Mouse (Mus musculus): ENCODE results near the gene Ccdc169. TPM values are rescaled to one million over a fixed set of nuclear protein-coding genes. Genes with fewer than 3 reads are reported as not detected.

The Ccdc169 gene
- not detected in 2 replicates for total RNA-seq (2015)
- not detected in 2 replicates for total RNA-seq (2017)

DNA sequence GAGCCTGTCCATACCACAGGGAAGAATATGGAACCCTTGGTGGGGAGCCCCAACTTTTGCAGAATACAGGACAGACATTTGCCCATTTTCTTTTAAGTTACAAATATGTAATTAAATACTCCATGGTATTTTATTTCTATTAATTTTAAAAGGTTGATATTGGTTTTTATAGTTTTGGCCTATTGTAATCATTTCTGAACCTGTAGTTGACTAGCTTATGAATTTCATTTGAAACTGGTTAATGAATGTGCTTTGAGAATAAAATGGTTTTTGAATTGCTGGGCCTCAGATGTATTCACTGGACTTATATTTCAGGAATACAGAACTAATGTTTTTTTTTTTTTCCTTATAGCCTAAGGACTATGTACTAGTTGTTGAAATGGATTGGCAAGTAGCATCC, at the start of gene Ccdc169:
Gene Ccdc169 (plus strand): TSS at position 301 of the 400 bp plus-strand sequence.
- no peak for ATAC-seq (replicated peaks; ENCODE audit: poor library complexity)

DNA sequence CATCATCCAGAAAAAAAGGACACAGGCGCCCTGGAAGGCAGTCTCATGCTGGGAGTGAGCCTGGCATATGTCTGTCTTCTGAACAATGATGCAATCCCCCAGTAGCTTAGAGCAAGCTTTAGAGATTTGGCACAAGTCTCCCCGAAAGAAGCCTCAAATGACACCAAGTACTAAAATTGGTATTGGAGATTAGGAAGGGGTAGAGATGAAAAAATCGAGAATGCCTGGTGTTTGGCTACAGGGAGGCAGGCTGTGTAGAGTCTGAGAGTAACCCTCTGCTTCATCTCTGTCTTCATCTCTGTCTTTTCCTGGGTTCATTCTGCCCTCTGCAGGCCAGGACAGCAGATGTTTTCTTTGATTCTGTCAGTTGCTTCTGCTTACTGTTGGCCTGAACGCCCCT, 49.8 kb upstream of the Ccdc169 start:
- ATAC-seq (replicated peaks; ENCODE audit: poor library complexity), result no peak

DNA sequence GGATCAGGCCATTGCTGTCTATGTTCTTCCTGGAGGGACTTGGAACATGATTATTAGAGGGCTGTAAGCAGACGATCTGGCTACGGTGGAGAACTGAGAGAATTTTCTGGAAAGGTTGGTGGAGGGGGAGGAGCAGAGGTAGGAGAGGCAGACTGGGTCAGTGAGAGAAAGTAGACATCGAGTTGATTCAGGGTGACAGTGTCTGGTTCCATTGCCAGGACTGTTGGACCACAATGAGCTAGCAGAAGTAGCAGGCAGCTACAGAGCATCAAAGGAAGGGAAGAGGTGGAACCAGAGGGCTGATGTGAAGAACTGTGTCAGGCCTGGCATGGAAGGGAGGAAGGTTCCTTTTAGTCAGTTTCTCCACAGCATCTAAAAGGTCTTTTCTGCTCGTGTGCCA, 48.8 kb upstream of the Ccdc169 start:
- peak; percentile 34; the same call in 1 of the 2 replicates for ATAC-seq (replicated peaks; ENCODE audit: poor library complexity)

DNA sequence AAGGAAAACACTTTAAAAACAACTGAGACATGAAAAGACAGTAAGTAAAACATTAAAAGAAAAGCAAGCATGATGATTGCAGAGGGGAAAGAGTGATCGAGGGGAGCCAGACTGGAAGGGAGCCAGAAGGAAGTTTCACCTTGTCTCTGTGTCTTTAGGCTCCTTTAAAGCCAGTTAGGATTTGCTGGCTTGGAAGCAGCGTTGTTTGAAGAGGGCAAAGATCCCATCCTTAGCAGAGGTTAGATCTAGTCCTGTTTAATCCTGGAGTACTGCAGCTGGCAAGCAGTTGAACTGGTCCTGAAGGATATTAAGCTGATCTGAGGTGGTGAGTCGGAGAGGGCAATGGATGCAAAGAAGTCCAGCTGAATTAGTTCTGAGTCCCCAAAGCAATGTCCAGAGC, 48.3 kb upstream of the Ccdc169 start:
- no peak for ATAC-seq (replicated peaks; ENCODE audit: poor library complexity)

DNA sequence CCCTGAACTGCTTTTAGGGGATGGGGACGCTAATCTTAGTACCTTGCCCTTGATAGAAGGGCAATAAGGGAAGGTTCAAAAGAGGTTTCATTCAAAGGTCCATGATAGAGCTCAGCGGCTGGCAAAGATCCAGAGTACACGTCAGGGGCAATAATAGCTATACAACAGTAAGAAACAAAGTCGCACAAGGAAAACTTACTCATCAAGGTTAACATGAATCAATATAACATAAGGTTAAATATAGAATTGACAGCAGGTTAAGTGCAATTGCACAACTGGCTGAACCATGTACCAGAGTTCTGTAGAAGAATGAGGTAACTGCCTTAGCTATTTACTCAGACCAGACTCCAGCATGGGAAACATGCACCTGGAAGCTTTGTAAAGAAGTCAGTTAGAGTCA, 47.8 kb upstream of the Ccdc169 start:
- ATAC-seq (replicated peaks; ENCODE audit: poor library complexity), result no peak

DNA sequence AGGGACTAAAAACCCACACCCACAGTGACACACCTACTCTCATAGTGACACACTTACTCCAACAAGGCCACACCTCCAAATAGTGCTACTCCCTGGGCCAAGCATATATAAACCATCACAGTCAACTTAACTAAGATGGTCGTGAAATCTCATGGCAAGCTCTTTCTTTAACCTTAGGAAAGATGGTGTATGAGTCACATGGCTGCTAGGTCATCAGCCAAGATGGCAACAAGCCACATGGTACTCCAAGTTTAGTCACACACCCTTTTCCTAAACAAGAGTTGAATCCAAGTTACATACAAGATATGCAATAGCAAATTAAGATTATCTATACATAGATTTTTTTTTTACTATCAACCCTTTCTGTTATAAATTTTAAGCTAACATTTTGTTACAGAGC, 44.0 kb upstream of the Ccdc169 start:
- ATAC-seq (replicated peaks; ENCODE audit: poor library complexity), result no peak

DNA sequence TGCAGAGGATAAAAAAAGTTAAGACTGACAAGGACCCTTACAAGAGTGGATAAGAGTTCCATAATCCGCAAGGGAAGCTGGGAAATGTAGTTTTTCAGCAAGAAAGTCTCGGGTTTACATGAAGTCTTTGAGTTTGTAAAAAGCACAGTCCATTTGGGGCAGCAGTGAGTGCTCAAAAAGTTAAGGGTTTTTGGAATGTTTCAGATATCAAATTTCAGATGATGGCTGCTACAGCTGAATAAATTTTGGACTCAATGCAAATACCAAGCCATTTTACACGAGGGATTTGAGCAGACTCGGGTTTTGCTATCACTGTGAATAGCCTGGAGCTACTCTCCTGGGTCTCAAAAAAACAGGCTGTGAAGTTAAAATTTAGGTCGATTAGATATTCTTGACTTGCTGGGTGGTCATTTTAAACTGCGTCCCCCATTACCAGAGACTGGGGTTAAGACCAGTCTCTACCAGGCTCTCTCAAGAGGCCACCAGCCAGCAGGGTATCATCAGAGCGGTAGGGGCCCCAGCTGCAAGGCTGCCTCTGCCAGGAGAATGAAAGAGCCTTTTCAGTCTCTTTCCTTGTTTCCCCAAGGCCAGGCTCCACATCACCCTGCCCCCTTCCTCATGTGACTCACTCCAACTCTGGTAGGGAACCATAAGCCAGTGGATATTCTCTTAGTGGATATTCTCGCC, 41.0 kb upstream of the Ccdc169 start:
- ATAC-seq (replicated peaks; ENCODE audit: poor library complexity), result no peak

DNA sequence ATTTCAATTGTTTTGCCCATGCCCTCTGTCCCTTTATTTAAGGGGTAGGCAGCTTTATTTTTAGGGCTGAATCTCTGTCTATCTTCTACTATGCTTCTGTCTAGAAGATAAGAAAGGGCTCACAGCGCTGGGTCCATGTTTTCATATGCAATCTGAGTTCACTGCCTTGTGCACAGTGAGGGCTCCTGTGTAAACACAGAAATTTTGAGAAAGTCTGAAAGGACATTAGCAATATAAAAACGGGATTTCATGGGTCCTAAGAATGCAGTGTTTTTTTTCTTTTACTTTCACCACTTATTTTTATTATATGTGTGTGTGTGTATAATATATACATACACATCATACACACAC, 40.5 kb upstream of the Ccdc169 start:
- no peak for ATAC-seq (replicated peaks; ENCODE audit: poor library complexity)

DNA sequence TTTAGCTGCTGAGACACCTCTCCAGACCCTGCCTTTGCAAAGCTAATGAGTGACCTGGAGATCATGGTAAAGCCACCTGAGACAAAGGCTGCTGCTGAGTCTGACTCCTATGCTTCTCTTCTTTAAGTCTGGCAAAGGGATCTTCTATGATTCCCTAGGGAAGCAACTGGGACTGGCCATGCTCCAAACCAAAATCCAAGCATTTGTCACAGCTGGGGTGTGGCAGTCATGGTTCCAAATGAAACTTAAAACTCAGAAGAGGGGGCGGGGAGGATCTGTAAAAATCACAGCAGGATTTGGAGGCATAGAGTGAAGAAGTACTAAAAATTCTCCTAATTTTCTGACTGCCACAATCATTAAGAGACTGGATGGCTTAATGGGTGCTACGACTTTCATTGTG, 40.0 kb upstream of the Ccdc169 start:
- no peak for ATAC-seq (replicated peaks; ENCODE audit: poor library complexity)

DNA sequence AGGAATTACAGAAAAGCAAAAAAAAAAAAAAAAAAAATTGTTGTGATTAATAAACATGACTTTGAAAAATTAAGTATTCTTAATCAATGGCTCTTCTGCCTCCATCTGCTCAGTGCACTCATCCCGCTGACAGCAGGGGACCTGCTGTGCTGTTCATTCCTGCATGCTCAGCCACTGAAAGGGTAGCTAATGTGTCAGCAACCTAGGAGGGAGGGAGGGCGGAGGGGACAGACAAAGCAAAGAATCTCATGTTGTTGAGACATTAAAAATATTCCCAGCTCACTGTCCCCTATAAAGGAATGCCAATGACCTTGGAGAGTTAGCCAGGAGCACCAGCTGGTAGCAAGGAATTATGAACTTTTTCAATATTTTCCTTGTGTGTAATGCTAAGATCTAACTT, 39.1 kb upstream of the Ccdc169 start:
- ATAC-seq (replicated peaks; ENCODE audit: poor library complexity), result no peak

DNA sequence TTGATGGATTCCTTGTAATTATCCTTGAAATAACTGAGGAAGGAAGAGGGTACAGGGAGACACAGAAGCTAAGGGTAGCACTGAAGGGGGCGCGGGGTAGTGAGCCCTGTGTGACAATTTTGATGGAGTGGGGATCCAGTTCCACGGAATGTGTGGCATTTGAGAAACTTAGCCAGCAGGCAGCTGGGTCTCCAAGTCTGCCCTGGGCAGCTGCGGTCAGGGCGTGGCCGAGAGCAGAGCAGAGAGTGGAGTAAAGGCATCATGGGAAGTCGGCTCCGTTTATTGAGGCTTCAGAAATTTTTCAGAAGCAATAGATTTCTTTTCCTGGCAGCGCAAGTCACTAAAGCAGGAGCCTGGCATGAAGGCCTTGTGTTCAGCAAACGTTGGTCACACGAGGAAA, 38.1 kb upstream of the Ccdc169 start:
- no peak for ATAC-seq (replicated peaks; ENCODE audit: poor library complexity)

DNA sequence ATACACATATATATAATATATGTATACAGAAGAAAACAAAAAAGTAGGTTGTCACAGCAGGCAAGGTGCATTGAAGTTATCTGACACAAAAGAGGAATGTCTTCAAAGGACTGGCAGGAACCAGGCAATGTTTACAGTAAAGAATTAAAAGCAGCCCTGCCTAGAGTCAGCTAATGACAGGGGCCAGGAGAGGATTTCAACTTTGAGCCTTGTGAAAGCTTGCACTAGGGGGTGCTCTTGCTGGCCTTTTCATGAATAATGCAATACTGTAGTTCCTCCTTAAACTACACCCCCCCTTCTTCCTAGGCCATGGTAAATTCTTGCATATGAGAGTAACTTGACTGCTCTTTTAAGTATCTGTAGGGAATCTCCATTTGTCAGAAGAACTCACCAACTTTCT, 36.0 kb upstream of the Ccdc169 start:
- ATAC-seq (replicated peaks; ENCODE audit: poor library complexity), result peak; percentile 55; the same call in 1 of the 2 replicates

DNA sequence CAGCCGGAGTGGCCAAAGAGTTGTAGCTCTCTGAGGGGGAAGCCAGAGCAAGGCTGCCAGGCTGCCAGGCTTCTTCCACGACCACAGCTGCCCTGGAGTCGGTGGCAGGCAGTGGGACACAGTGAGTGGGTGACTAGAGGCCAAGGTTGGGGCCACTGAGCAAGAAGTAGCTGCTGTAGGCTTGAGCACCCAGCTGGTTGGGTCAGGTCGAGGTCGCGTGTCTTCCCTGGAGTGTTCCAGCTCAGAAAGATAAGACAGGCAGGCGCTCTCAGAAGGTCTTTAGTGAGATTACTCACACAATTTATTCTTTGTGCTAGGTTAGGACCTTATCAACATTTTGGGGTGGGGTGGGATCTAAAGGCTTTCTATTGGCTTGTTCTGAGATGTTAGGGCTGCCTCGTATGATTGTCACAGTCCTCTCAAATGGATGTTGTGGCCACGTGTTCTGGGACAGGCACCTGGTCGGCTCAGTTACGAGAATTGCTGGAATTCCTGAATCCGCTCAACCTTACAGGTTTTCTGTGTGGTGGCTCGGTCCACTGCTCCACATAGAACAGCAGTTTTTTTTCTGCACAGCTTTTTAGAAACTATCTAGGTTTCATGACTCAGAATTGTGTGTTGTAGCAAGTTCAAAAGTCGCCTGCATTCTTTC, 31.6 kb upstream of the Ccdc169 start:
- no peak; the same call in 1 of the 2 replicates for ATAC-seq (replicated peaks; ENCODE audit: poor library complexity)

DNA sequence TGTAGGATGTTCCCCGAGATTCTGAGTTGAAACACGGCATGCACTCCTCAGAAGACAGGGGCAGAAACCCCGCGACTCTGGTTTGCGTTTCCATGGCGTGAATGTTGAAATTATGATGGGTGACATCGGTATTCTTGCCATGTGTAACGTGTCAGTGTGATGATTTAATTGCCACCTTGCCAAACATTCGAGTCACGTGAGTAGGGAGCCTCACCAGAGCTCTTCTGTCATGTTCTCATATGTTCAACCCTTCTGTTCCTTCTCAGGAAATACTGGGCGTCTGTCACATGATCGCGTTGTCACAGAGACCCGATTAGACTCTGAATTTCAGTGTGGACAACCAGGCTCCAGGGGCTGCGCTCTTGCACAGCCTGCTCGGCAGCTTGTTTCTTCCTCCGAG, 31.1 kb upstream of the Ccdc169 start:
- no peak for ATAC-seq (replicated peaks; ENCODE audit: poor library complexity)

DNA sequence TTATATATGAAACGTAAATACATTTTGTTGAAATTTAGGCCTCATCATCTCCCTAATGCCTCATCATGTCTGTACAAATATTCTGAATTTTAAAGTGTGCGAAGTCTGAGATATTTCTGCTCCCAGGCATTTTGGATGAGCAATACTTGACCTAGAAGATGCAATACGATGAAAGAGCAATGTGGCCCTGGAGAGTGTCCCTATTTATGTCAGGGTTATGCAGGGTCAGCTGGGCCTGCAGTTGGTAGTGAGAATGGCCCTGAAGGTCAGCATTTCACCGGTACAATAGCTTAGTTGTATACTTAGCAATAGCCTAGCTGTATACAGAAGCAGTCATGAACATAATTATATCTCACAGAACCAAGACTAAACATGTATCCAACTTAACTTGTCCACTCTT, 28.0 kb upstream of the Ccdc169 start:
- no peak for ATAC-seq (replicated peaks; ENCODE audit: poor library complexity)

DNA sequence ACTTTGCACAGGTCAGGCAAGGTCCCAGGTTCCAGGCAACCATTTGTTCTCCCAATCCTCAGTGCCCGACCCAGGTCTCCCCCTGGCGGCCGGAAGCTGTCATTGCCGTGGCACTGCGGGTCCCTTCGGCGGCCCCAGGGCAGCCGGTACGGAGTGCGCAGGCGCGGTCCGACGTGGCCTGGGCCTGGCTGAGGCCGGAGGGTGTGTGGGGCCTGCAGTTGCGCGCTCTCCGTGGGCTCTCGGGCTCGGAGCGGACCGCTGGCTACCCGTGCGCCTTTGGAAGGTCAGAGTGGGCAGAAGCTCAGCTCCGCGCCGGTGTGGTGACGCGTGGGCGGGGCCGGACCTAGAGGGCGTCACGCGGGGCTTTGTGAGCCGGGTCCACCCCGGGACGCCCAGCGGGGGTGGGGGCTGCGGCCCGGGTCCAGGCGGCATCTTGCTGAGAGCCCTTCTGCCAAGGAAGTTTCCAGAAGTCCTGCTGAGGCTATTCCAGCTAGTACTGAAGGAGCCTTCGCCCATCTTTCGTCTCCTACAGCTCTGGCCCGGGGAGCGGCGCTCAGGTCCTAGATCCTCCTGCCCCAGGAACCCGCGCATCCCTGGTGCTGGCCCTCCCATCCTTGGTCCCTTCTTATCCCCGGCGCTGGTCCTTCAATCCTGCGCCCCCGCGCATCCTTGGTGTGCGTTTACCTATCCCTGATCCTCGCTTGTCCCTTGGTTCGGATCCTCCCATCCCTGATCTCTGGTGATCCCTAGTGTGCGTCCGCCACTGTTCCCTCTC, 25.0 kb upstream of the Ccdc169 start, which contains the start of gene Spg20:
Gene Spg20 (plus strand): TSS at position 174 of the 775 bp plus-strand sequence.
- peak; percentile 94 for ATAC-seq (replicated peaks; ENCODE audit: poor library complexity)

DNA sequence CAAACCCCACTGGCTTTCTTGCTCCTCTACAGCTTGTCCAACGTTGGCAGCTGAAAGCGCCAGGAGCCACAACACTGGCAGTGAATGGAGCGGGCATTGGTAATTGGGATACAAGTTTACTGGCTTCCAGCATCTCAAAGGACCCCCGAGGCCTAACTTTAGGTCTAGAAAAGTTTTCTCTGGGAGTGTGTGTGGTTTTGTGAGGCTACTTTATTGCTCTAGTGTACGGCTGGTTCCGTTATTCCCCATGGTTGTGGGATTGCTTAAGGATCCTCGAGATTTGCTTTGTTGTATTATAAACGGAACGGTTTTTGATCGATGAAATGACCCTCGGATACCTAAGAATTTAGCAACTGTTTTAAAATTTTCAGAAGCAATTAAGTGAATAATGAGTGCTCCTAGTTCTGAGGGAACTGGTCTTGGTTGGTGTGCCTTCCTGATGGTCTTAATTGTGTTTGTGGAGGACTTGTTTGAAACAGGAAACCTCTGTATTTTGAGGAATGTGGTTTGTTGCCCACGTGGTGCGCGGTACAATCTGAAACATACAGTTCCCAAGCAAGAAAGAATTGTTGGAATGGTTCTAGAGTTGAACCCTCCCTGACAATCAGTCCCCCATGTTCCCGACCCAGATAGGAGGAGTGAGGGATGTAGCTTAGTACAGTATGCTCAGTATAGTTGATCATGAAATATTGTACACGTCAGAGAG, 24.3 kb upstream of the Ccdc169 start:
- no peak for ATAC-seq (replicated peaks; ENCODE audit: poor library complexity)

DNA sequence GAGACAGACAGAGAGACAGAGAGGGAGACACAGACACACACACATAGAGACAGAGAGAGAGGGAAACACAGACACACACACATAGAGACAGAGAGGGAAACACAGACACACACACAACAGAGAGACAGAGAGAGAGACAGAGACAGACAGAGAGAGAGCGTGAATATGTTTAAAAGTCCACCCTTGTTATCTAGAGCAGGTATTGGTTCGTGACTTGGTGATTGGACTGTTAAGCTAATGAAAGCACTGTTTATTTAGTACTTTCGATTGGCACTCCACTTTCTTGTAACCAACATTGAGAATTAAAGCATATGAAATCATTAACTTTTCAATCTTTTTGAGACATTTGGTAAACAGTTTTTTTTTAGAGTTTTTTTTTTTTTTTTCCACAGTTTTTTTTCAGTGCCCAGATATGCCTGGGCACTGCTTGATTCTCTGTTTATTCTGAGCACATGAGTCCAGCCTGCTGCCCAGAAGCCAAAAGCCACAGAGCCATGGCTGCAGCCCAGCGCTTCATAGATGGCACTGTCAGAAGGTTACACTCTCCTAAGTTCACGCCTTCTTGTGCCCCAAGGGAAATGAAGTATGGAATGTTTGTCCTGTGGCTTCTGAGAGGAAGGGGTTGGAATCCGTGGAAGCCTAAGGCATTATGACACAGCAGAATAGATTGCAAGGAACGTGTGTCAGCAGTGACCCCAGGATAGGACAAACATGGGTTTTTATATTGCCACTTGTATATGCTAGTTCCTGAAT, 22.6 kb upstream of the Ccdc169 start:
- no peak for ATAC-seq (replicated peaks; ENCODE audit: poor library complexity)

DNA sequence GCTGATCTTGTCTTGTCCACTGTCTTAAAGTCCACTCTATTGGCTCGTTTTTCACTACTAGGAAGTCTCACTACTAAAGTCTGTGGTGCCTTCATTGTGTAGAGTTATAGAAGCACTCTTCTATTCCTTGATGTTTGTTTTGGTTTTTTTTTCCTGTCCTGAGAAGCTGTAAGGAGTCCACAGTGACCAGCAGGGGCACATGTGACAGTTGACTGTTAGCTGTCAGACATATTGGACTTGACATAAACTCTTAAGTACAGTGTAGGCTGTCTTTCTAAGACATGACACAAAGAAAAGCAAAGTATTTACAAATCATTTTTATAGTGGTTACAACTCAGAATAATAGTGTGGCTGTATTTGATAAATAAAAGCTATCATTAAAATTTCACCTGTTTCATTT, 22.1 kb upstream of the Ccdc169 start:
- no peak for ATAC-seq (replicated peaks; ENCODE audit: poor library complexity)

DNA sequence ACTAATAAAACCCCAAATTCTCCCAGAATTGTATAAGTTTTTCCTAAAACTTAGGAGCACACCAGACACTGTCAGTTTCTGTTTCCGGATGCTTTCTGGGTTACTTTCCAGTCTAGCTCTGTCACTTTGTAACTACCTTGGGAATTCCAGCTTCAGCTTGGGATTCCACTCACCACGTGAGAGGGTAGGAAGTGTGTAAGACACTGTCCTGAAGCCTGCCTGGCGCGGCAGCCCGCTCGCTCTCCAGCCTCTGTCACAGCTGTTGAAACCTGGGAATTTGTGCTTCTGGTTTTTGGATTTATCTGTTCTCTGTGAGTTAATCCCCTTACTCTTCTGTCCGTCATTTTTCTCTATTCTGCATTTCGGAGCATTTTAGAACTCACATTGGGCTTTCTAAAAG, 21.1 kb upstream of the Ccdc169 start:
- no peak for ATAC-seq (replicated peaks; ENCODE audit: poor library complexity)

Measured in megakaryocyte progenitor cell, adult 5-6 weeks (primary cell).